Mouse (Mus musculus) spleen, postnatal 14 days (tissue): ENCODE measurements around the gene Cyp2w1.

Experiments
- DNase-seq, 2 experiments: peaks; one replicate each; pipeline ENCODE4 v3.0.0; 2021 to 2022; ENCODE audit warnings: low spot score in 2 of 2

The Cyp2w1 gene

GRCm38 (mm10) chr5:139403692-139404260 is 51.4 kb downstream of the Cyp2w1 start:
- DNase-seq = no peak

- DNase-seq = no peak
Measured at GRCm38 (mm10) chr5:139404801-139405401, 52.5 kb downstream of the Cyp2w1 start, which contains the start of gene C130050O18Rik. Gene C130050O18Rik (plus strand): TSS chr5:139405280.

- no peak for DNase-seq
Measured at GRCm38 (mm10) chr5:139405478-139405877, 53.1 kb downstream of the Cyp2w1 start.

GRCm38 (mm10) chr5:139405953-139406352 is 53.5 kb downstream of the Cyp2w1 start:
- DNase-seq = no peak
